Mouse (Mus musculus) limb, embryonic 10.5 days (tissue): ENCODE results near the gene Pak7. TPM values are rescaled to one million over a fixed set of nuclear protein-coding genes. Genes with fewer than 3 reads are reported as not detected.
"Not testable (repeated sequence)": the region's sequence is repeated elsewhere in the genome, so short reads cannot be mapped to it uniquely, and the experiment has no call there.

Experiments used
- DNase-seq: peaks from one replicate; pipeline ENCODE4 v3.0.0-alpha.2; 2017; ENCODE audit warnings: low spot score
- H3K27ac ChIP-seq: fragments of 300-500 bp; sonication (generic); 2 replicates; pipeline ENCODE4 v1.5.1; 2016; ENCODE audit warnings: mild to moderate bottlenecking
- H3K27me3 ChIP-seq: fragments of 300-500 bp; sonication (generic); 2 replicates; pipeline ENCODE4 v1.6.1; 2016; ENCODE audit warnings: low read depth, mild to moderate bottlenecking; ENCODE audit not compliant: poor library complexity, severe bottlenecking
- H3K36me3 ChIP-seq: fragments of 300-500 bp; sonication (generic); 2 replicates; pipeline ENCODE4 v1.6.1; 2016; ENCODE audit warnings: mild to moderate bottlenecking, moderate library complexity
- H3K4me1 ChIP-seq: fragments of 300-500 bp; sonication (generic); 2 replicates; pipeline ENCODE4 v1.6.1; 2016
- H3K4me3 ChIP-seq: fragments of 300-500 bp; sonication (generic); 2 replicates; pipeline ENCODE4 v1.5.1; 2016; ENCODE audit warnings: mild to moderate bottlenecking, moderate library complexity
- H3K9me3 ChIP-seq: fragments of 300-500 bp; sonication (generic); replicated peaks from 2 replicates; pipeline ENCODE4 v1.6.1; 2016; ENCODE audit warnings: mild to moderate bottlenecking
- whole genome bisulfite sequencing: fragments of 180-500 bp; shearing (Covaris S2); methylation state at CpG from one replicate; pipeline ENCODE4 v1.1.7; 2016; 5-methylcytosine and 5-hydroxymethylcytosine counted together
- polyA plus RNA-seq: library from polyadenylated mRNA; unstranded; fragments of >200 nt; fragmentation: Nextera tagmentation; extraction: Ambion mirVana; gene quantifications from 2 replicates; pipeline ENCODE4 v1.2.1, GENCODE M21; 2016

Gene Pak7
- 0.67 and 1.3 TPM in 2 replicates for polyA plus RNA-seq

DNA sequence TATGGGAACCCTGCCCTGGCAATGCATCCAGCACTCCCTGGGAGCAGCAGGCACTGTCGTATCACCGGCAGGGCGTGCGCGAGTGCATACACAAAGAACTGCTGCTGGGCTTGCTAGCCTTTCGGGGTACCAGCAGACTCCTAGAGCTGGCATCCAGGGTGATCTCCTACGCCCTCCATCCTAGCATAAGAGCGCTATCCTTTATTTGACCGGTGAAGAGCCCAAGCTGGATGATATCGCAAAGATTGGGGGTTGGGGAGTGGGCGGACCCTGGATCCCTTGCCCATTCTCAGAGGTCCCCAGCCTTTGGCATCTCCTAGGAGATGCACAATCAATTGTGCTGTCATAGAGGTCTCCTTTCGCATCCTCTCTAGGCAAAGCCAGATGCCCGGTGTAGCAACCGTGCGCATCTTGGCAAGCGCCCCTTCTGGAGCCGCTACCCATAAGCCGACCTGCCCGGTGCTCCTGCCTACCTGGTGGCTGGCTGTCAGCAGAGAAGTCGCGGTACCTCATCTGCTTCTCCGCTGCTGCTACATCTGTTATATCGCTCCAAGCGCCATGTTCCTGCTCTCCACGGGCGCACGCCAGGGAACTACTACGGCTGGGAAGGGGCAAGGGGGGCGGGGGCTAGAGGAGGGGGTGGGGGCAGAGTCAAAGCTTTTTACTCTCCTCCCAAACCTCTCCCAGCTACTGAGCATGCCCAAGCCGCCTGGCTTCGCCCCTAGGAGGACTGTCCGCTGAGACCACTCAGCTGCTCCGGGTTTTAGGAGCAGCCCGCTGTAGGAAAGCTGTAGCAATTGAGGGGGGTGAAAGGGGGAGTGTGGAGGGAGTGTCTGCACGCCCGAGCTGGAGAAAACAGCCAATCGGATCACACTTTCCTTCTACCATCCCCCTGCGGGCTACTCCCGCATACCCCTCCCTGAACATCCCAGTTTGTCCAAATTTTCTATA is at the start of gene Pak7:
TSS of gene Pak7 (minus strand) at position 787 of the 951 bp plus-strand sequence.
- no peaks in the 10 kb centered on the region for H3K9me3 ChIP-seq
- DNase-seq = peak; percentile 80
- under 1% methylated on average over 39 of the region's 39 CpGs for WGBS
- peak within 1 kb of the TSS; percentile 67 for H3K4me3 ChIP-seq
- H3K4me1 ChIP-seq = peaks cover 14% of the 10 kb centered on the region
- H3K36me3 ChIP-seq = no peaks in the 10 kb centered on the region
- peaks cover 21% of the 10 kb centered on the region for H3K27me3 ChIP-seq
- H3K27ac ChIP-seq = peak within 1 kb of the TSS; percentile 74

DNA sequence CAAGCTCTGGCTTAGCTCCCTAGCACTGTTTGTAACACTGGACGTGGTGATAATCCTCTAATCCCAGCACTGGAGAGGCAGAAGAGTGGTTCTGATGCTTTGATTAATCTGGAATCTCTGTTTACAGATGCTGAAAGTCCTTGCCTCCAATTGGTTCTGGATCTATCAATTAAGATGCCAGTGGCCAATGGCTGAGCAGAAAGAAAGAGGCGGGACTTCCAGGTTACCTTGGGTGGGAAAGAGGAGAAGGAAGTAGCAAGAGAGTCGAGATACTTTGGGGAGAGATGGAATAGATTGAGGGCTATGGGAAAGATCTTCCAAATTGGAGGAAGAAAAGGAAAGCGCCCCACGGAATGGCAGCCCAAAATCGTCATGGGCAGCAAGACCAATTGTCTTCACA is 37.8 kb upstream of the Pak7 start:
- no peak overlapping the region for H3K27ac ChIP-seq
- H3K36me3 ChIP-seq = no peaks in the 10 kb centered on the region
- no peak for DNase-seq
- no peaks in the 10 kb centered on the region for H3K4me1 ChIP-seq
- no peaks in the 10 kb centered on the region for H3K27me3 ChIP-seq
- no peaks in the 10 kb centered on the region for H3K9me3 ChIP-seq
- 78% methylated on average over 6 of the region's 6 CpGs for WGBS
- H3K4me3 ChIP-seq = no peak overlapping the region

DNA sequence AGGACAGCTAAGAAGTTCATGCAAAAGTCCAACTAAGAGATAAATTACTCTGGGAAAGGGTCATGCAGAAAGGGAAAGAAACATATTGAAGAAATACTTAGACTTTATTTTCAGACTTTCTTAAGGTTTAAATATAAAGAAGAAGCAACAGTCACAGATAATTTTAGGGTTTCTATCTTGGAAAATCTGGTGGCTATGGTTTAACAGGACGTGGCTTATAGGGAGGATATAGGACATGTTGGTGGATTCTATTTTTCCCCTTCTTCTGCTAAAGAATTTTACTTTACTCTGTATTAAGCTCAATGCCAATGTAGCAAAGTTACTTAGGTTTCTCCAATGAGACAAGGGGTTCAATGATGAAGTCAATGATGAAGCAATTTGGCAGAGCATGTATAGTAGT is 31.8 kb upstream of the Pak7 start:
- Histone ChIP-seq H3K27me3 (no peaks in the 10 kb centered on the region), H3K4me1 (no peaks in the 10 kb centered on the region), H3K4me3 (no peak overlapping the region), H3K36me3 (no peaks in the 10 kb centered on the region), H3K9me3 (no peaks in the 10 kb centered on the region), H3K27ac (no peak overlapping the region)
- 74% methylated on average over 1 of the region's 1 CpGs for WGBS
- no peak for DNase-seq

DNA sequence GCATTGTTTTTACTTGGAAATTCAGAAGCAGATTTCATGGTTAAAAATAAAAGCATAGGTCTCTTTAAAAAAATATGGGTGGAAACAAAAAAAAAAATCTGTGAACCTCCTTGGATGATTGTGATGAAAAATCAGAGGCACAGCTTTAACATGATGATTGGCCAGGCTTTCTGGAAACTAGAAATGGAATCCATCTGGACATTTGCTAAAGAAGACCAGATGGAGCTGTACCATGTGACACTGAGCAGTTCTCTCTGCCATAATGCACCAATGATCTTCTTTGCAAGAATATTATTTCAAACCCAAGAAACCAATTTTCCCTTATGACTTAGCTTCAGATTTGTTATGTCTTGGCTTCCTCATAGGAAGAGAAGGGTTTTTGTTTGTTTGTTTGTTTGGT is 28.6 kb upstream of the Pak7 start:
- no peak overlapping the region for H3K27ac ChIP-seq
- H3K27me3 ChIP-seq = no peaks in the 10 kb centered on the region
- no peak for DNase-seq
- H3K9me3 ChIP-seq = no peaks in the 10 kb centered on the region
- H3K4me3 ChIP-seq = no peak overlapping the region
- no peaks in the 10 kb centered on the region for H3K4me1 ChIP-seq
- no peaks in the 10 kb centered on the region for H3K36me3 ChIP-seq

DNA sequence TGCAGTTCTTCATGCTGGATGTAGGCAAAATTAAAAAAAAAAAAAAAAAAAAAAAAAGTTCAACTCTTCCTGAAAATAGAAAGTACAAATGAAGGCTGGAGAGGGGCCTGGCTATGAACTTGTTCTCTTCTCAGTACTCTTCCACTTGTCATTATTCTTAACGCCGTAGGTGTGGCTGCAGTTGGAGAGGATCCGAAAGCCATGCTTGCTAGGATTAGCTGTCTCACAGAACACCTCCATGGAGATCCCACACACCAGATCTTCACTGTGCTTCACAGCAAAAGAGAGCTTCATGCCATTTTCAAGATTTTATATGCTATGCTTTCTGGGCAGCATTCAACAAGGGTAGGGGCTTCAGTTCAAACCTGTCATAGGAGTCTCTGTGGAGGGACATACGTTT is 14.8 kb upstream of the Pak7 start:
- DNase-seq = no peak
- H3K36me3 ChIP-seq = no peaks in the 10 kb centered on the region
- H3K27ac ChIP-seq = no peak overlapping the region
- no peaks in the 10 kb centered on the region for H3K27me3 ChIP-seq
- H3K4me1 ChIP-seq = no peaks in the 10 kb centered on the region
- H3K4me3 ChIP-seq = no peak overlapping the region
- 83% methylated on average over 4 of the region's 4 CpGs for WGBS
- H3K9me3 ChIP-seq = no peaks in the 10 kb centered on the region

DNA sequence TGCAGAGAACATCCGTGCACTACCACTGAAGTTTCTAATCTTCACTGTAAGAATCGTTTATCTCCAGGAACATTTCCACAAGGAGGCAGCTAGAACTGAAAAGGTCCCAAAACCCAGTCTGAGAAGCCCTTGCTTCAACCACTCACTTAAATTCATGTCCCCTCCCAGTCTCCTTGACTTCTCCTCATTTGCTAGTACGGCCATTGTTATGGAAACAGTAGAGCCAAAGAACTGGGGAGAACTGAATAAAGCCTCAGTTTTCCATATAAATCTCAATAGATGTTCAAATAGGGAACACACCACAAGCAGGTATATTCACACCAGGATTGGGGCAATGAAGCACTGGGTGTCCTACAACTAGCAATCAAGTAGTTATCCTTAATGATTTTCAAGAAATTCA is 12.4 kb downstream of the Pak7 start:
- Histone ChIP-seq H3K4me3 (no peak overlapping the region), H3K36me3 (no peaks in the 10 kb centered on the region), H3K27me3 (no peaks in the 10 kb centered on the region), H3K9me3 (no peaks in the 10 kb centered on the region), H3K27ac (no peak overlapping the region), H3K4me1 (no peaks in the 10 kb centered on the region)
- DNase-seq = no peak
- WGBS = 70% methylated on average over 3 of the region's 3 CpGs

DNA sequence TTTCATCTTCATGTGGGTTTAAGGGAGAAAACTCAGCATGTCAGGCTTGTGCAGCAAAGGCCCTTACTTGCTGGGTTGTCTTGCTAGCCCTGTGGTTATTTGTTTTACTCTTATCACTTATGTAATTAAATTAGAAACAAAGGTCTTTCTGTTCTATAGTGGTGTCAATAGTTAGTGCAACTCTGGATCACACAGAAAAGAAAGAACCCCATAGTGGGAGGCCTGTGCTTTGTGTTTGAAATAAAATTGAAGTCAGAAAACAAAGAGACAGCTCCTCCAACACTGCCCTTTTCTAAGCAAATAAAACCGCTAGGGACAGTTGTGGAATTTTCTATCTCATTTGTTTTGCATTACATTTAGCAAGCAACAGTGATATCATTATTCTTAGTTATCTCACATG is 15.4 kb downstream of the Pak7 start:
- Histone ChIP-seq H3K4me3 (no peak overlapping the region), H3K27ac (no peak overlapping the region), H3K36me3 (no peaks in the 10 kb centered on the region), H3K4me1 (no peaks in the 10 kb centered on the region), H3K27me3 (no peaks in the 10 kb centered on the region), H3K9me3 (no peaks in the 10 kb centered on the region)
- 92% methylated on average over 1 of the region's 1 CpGs for WGBS
- DNase-seq = no peak

DNA sequence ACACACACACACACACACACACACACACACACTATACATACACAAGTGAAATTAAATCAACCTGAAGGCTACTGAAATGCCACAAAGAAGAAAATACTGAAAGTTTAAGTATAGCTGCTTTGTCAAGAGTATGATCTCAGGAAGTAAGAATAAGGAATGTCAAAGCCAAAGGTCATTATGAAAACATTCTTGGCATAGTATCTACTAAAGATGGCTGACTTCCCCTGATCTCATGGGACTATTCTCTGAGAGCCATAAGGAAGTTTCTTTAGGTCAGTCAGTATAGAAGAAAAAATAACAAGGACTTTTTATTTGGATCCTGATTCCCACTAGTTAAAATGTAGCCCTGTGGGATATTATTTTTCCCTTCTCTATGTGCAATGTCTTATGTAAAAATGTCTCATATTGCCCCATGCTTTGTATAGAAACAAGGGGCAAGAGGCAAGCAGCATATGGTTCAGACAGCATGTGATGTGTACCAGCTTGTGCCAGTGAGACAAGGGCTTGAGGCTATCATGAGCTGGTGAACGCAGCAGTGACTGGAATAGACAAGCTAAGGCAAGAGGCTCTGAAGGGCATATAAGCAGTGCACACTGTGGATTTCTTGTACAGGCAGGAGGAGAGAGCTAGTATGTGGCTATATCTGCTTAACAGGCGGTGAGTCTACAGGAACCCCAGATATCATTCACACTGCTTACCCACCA is 36.2 kb downstream of the Pak7 start:
- no peak for DNase-seq
- Histone ChIP-seq H3K27ac (no peak overlapping the region), H3K36me3 (no peaks in the 10 kb centered on the region), H3K27me3 (no peaks in the 10 kb centered on the region), H3K9me3 (no peaks in the 10 kb centered on the region), H3K4me3 (no peak overlapping the region), H3K4me1 (no peaks in the 10 kb centered on the region)
- WGBS = 93% methylated on average over 2 of the region's 2 CpGs

DNA sequence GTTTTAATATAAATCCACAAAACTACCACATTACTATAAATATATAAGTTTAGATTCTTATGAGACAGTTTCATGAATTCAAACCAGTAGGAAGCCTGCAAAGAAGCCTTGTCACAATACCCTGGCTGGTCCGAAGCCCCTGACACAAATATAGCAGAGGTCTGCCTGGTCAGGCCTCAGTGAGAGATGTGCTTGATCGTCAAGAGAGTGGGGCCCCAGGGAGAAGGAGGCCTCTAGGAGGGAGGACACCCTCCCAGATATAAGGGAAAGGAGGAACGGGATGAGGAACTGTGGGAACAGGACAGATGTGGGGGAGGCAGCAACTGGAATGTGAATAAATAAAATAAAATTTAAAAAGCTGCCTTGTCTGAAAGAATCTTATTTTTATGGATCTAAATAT is 37.3 kb downstream of the Pak7 start:
- H3K27me3 ChIP-seq = no peaks in the 10 kb centered on the region
- WGBS = 73% methylated on average over 3 of the region's 3 CpGs
- H3K9me3 ChIP-seq = no peaks in the 10 kb centered on the region
- no peak overlapping the region for H3K27ac ChIP-seq
- no peak for DNase-seq
- no peaks in the 10 kb centered on the region for H3K36me3 ChIP-seq
- no peaks in the 10 kb centered on the region for H3K4me1 ChIP-seq
- H3K4me3 ChIP-seq = no peak overlapping the region

DNA sequence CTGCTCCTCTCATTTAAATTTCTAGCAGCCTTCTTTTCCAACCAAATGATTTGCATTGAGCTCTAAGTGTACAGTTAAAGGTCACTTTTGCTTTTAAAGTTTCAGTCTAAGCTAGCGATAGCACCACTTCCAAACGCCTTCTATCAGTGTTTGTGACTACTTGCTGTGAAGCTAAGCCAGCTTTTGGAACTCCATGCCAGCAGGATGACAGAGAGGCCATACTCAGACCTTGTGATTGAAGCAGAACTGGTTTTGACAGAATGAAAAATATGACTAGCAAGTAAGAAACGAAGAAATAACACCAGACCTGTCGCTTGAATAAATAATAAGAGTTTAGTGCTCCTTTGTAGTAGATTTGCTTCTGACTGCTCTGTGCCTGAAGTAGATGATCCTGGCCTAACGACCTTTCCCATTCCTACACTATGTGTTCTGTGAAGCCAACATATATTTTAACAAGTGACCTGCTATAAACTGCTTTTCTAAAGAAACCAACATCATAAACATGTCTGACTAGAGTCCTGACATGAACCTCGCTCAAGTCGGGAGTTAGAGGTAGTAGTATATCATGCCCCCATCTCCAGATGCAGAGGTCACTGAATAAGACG is 38.0 kb downstream of the Pak7 start:
- Histone ChIP-seq H3K4me1 (no peaks in the 10 kb centered on the region), H3K36me3 (no peaks in the 10 kb centered on the region), H3K27ac (no peak overlapping the region), H3K9me3 (no peaks in the 10 kb centered on the region), H3K27me3 (no peaks in the 10 kb centered on the region), H3K4me3 (no peak overlapping the region)
- WGBS = 68% methylated on average over 8 of the region's 8 CpGs
- no peak for DNase-seq

DNA sequence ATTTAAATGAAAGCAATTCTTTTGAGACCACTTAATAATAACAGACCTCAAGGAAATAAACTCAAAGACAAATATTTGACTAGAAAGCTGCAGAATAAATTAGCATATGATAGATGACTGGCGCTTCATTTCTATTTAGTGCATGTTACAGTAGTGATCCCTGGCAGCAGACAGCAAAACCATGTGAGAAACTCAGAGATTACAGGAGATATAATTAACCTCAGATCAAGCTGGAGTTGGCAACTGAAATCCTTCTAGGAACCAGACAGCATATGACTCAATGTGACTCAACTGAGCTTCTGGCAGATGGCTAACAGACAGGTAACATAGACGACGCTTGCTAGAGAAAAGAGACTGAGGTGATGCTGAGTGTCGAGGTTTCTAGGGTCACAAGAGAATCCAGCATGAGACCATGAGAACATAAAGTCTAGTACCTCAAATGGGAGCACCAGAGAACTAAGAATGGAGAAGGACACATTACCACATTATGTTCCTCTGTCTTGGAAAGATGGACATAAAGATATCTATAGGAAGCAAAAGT is 43.5 kb downstream of the Pak7 start:
- not testable (repeated sequence) for H3K9me3 ChIP-seq, DNase-seq, H3K36me3 ChIP-seq, H3K27me3 ChIP-seq, H3K4me1 ChIP-seq, H3K4me3 ChIP-seq, H3K27ac ChIP-seq
- WGBS = 90% methylated on average over 4 of the region's 4 CpGs

DNA sequence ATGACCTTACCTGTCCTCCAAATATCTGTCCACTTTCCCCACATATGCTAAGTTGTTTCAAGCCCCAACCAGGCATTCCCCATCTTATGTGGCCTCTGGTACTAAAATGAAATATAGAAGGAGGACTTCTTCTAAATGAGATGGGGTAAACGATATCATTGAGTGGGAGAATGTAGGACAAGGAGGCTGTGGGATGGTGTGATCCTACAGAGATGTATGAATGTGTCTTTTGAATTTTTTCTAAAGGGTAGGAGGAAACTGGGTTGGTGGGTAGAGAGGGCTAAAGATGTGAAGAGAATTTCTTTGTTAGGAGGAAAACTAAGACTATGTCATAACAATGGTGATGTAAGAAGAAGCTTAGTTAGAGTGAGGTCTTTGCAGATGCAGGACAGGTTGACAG is 57.8 kb downstream of the Pak7 start:
- Histone ChIP-seq H3K9me3 (no peaks in the 10 kb centered on the region), H3K36me3 (no peaks in the 10 kb centered on the region), H3K27ac (no peak overlapping the region), H3K4me1 (no peaks in the 10 kb centered on the region), H3K27me3 (no peaks in the 10 kb centered on the region), H3K4me3 (no peak overlapping the region)
- no peak for DNase-seq
- 84% methylated on average over 1 of the region's 1 CpGs for WGBS

DNA sequence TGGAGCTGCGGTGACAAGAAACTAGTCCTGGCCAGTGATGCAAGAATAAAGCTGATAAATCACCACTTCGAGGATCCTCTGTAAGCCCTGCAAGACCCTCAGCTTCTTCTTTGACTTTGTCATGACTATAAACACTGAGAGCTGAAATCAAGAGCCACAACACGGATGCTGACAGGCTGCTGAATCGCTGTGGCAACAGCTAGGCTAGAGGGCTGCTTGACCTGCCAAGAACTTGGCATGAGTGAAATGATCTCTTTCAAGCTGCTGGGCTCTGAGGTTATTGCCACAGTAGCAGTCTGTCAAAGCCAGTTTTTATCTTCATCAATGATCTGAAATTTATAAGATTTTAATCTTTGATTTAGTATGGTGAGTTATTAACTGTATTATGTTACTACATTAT is 62.1 kb downstream of the Pak7 start:
- H3K27me3 ChIP-seq = no peaks in the 10 kb centered on the region
- H3K4me1 ChIP-seq = no peaks in the 10 kb centered on the region
- H3K9me3 ChIP-seq = no peaks in the 10 kb centered on the region
- H3K36me3 ChIP-seq = no peaks in the 10 kb centered on the region
- WGBS = 86% methylated on average over 4 of the region's 4 CpGs
- no peak overlapping the region for H3K27ac ChIP-seq
- no peak for DNase-seq
- no peak overlapping the region for H3K4me3 ChIP-seq
